Mouse (Mus musculus): Measurements from ENCODE around the gene Plpp3.
"Not testable (repeated sequence)": the region's sequence is repeated elsewhere in the genome, so short reads cannot be mapped to it uniquely, and the experiment has no call there.

Plpp3 gene

DNA sequence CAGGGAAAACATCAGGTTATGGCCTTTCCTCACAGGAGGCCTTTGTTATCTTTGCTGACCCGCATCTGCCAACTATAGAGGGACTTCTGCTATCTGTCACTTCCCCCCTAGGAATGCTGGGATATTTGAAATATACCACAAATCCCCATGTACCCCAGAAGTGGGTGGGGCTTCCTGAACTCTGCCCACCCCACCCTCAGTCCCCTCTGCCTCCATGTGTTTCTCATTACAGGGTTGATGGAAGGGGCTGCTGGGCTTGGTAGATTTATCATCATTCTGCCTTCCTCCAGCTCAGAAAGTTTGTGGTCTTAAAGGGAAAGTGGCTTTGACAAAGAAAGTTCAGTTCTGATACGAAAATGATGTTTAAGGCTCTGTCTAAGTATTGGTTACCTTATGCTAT, 103.2 kb downstream of the Plpp3 start:
- no peak for DNase-seq (ENCODE audit: low read depth, low spot score)

DNA sequence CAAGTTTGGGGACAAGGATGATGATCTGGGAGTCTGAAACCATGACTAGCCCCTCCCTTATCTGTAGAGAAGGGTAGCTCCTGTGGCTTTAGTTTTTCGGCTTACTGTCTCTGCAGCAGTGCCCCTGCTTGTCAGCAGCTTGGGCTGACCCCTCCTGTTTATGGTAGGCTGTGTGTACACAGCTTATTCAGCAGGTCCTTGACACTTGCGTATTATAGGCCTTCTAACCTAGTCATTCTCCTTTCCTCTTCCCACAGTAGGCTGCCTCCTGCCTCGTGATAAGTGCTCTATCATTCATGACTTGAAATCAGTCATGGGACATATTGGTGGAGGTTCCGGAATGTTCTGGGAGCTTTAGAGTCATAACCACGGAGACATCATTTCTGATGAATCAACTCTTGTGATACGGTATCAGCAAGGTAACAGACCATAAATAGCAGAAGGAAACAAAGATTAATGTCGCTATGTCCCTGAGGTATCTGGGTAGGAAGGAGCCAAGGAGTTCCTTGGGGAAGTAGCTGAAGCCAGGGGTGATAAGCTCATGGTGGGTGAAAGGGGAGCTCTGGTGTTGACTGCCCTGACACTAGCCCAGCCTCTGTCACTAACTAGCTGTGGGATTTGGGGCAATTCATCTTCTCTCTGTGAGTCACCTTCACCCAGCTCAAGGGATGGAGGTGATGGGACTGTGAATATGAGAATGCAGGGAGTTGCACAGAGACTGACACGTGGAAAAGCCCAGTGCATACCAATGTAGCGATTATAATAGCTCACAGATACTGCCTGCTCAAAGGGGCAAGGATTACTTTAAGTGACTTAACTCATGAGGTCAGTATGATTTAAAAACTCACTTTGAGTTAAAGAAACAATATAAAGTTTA, 104.0 kb downstream of the Plpp3 start:
- DNase-seq (ENCODE audit: low read depth, low spot score): no peak

DNA sequence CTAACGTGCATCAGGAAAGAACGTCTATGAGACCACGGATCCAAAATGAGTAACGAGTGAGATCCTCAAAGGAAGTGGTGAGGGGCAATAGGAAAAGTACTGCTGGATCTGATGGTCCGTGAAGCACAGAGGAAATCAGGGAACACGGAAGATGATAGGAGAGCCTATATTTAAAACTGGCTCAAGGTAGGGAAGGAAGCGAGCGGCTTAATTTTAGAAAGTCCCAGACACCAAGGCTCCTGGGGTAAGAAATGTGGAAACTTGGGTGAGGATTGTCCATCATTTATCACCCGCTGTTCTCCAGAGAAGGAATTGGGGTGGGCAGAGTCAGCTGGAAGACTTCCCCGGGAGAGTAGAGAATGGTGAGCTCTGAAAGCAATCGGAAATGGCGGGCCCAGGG, 105.2 kb downstream of the Plpp3 start:
- DNase-seq (ENCODE audit: low read depth, low spot score): no peak

DNA sequence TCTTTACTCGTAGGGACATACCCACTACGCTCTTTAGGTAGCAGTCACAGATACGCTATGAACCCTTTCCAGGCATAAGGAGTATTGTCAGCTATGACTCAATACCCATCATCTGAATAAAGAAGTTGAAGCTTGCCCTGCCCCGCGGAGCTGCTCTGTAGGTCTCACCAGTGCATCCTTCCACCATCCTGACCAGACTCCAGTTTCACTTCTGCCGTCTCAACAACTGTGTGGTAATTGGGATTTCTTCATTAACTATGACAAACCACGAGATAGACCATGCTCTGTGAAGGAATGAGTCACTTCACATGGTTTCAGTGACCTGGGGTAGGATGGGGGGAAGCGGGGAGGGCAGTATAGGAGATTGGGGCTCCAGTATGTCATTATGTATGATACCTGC, 106.5 kb downstream of the Plpp3 start:
- DNase-seq (ENCODE audit: low read depth, low spot score): no peak

DNA sequence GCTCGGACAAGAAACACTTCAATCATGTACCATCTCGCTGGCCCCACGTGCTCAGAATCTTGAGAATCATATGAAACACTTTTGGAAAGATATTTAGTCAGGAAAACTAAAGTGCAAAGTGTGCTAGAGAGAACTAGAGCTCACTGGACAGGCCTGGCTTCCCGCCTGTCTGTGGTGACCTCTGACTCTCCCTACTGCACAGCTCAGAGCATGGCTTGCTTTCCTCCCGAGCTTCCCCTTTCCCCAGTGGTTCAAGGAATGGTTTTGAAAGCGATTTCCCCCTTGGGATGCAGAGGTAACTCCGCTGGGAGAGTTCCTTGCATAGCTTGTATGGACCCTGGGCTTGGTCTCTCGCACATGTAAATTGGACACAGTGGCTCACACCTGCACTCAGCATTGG, 107.9 kb downstream of the Plpp3 start:
- DNase-seq (ENCODE audit: low read depth, low spot score): no peak

DNA sequence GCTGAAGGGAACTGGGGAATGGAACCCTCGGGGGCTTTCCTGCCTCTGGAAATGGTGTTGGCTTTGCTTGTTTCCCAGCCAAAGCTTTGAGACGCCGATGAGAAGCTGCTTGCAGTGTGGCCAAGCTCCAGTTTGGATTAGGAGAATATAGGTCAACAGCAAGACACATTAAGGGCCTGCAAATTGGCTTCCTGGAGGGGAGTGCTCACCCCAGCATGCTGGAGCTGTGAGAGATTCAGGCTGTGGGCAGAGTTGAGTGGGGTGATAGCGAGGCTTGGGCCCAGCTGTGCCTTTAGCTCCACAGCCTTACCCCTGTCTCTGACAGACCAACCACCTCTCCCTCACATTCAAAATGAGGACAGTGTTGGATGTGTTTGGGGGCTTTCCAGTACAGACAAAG, 108.5 kb downstream of the Plpp3 start:
- no peak for DNase-seq (ENCODE audit: low read depth, low spot score)

DNA sequence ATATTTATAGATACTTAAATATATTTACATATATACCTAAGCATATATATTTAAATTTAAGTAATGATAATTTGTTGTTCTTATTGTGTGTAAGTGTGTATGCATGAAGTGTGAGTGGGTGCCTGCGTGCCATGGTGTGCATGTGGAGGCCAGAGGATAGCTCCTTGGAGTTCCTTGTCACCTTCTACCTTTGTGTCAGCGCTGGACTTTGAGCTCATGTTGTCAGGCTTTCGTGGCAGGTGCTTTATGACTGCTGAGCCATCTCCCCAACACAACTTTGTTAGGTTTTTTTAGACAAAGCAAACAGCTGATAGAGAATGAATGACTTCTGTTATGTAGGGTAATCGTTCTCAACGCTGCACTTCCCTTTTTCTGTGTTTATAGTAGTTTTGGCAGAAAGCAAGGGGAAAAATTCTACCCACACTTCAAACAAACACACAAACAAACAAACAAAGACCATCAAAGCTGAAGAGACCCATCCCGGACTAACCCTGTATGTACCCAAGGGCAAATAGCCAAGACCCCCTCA, 111.1 kb downstream of the Plpp3 start:
- no peak for DNase-seq (ENCODE audit: low read depth, low spot score)

- not testable (repeated sequence) for DNase-seq (ENCODE audit: low read depth, low spot score)
These were observed 112.3 kb downstream of the Plpp3 start for GRCm38 (mm10) chr4:105269398-105269797.

GRCm38 (mm10) chr4:105271166-105271565, 114.0 kb downstream of the Plpp3 start:
- no peak for DNase-seq (ENCODE audit: low read depth, low spot score)

- DNase-seq (ENCODE audit: low read depth, low spot score): no peak
These were observed 115.9 kb downstream of the Plpp3 start for GRCm38 (mm10) chr4:105273034-105273433.

- DNase-seq (ENCODE audit: low read depth, low spot score): no peak
These were observed 116.3 kb downstream of the Plpp3 start for GRCm38 (mm10) chr4:105273486-105273885.

- no peak for DNase-seq (ENCODE audit: low read depth, low spot score)
These were observed 118.5 kb downstream of the Plpp3 start for GRCm38 (mm10) chr4:105275616-105276015.

DNA sequence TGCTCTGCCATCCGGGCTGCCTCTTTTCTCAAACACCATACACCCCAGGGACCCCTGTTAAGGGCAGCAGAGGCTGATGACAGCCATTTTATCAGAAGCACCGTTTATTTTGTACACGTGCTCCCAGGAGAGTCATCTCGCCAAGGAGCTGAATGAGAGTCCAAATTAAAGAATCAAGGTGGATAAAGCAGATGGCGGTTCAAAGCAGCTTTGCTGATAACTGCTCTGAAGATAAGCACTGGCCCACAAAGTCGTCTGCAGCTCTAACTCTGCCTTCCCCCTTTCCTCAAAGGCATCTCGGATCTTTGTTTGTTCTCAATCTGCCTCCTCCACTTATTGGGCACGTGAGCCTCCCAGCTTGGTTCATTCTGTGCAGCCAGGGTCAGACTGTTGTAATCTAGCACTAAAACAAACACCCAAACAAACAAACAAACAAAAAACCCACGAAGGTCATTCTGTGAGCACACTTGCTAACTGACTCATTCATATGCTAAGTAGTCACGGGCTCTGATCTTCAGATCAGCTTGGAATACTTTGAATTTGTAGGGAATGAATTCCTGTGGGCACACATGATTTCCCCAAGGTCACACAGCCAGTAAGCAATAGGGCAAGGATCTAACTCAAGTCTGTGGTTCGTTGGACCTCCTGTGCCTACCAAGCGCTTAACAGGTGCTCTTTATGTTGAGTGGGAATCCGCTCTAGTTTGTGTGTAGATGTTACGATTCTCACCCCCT, 119.1 kb downstream of the Plpp3 start:
- DNase-seq (ENCODE audit: low read depth, low spot score): no peak

GRCm38 (mm10) chr4:105278161-105278560, 121.0 kb downstream of the Plpp3 start:
- DNase-seq (ENCODE audit: low read depth, low spot score): no peak

GRCm38 (mm10) chr4:105278571-105279410, 121.6 kb downstream of the Plpp3 start:
- DNase-seq (ENCODE audit: low read depth, low spot score): no peak

GRCm38 (mm10) chr4:105279806-105280205, 122.7 kb downstream of the Plpp3 start:
- no peak for DNase-seq (ENCODE audit: low read depth, low spot score)

GRCm38 (mm10) chr4:105281751-105282231, 124.6 kb downstream of the Plpp3 start:
- no peak for DNase-seq (ENCODE audit: low read depth, low spot score)

All from telencephalon, adult 2 months (tissue).